Mouse (Mus musculus) heart, embryonic 10.5 days (tissue): ENCODE measurements around the gene Snap29. TPM values are rescaled to one million over a fixed set of nuclear protein-coding genes. Genes with fewer than 3 reads are reported as not detected.

ENCODE experiments used
- polyA plus RNA-seq: library from polyadenylated mRNA; unstranded; fragments of >200 nt; fragmentation: Nextera tagmentation; extraction: Ambion mirVana; gene quantifications from 2 replicates; pipeline ENCODE4 v1.2.1, GENCODE M21; 2016

Gene Snap29
- polyA plus RNA-seq, 1 experiment from 2014 or later = 13.6 TPM

Other genes starting within 250 kb of the Snap29 start
- gene Ube2l3, start 203.3 kb upstream of the Snap29 start, polyA plus RNA-seq = 341 and 377 TPM in 2 replicates
- 0.28 and 0.49 TPM in 2 replicates for gene Rimbp3, start 197.4 kb upstream of the Snap29 start, polyA plus RNA-seq
- gene Hic2, start 172.4 kb upstream of the Snap29 start, polyA plus RNA-seq = 8.6 and 10.6 TPM in 2 replicates
- 7.3 and 7.7 TPM in 2 replicates for gene Tmem191c, start 129.9 kb upstream of the Snap29 start, polyA plus RNA-seq
- 1.3 and 20.4 TPM in 2 replicates for gene Serpind1, start 74.6 kb upstream of the Snap29 start, polyA plus RNA-seq
- 33.6 and 40.8 TPM in 2 replicates for gene Pi4ka, start 328 bp downstream of the Snap29 start, polyA plus RNA-seq
- gene Crkl, start 46.0 kb downstream of the Snap29 start, polyA plus RNA-seq = 52.6 and 68.9 TPM in 2 replicates
- 0.71 and 0.97 TPM in 2 replicates for gene Aifm3, start 83.6 kb downstream of the Snap29 start, polyA plus RNA-seq
- 60.0 and 69.8 TPM in 2 replicates for gene Lztr1, start 102.7 kb downstream of the Snap29 start, polyA plus RNA-seq
- gene Thap7, start 125.2 kb downstream of the Snap29 start, polyA plus RNA-seq = 40.8 and 48.4 TPM in 2 replicates
- gene Lrrc74b, start 155.3 kb downstream of the Snap29 start, polyA plus RNA-seq = 0.12 and 0.26 TPM in 2 replicates
- gene P2rx6, start 155.9 kb downstream of the Snap29 start, polyA plus RNA-seq = 0.39 and 0.73 TPM in 2 replicates
- gene Slc7a4, start 177.2 kb downstream of the Snap29 start, polyA plus RNA-seq = 3.3 and 8.5 TPM in 2 replicates
- gene Smpd4, start 213.4 kb downstream of the Snap29 start, polyA plus RNA-seq = 39.1 and 44.2 TPM in 2 replicates
- gene Ccdc74a, start 240.5 kb downstream of the Snap29 start, polyA plus RNA-seq = 4.4 and 5.8 TPM in 2 replicates